Mouse (Mus musculus): ENCODE data around the gene Adam10.
A peak's percentile ranks its signal among the peaks of the same experiment; 100 is the strongest.

Gene Adam10

GRCm38 (mm10) chr9:70675117-70675516, 3.7 kb upstream of the Adam10 start:
- no peak for DNase-seq

- no peak for DNase-seq
Measured at GRCm38 (mm10) chr9:70675961-70676360, 2.8 kb upstream of the Adam10 start.

- DNase-seq, result peak; percentile 71
Measured at GRCm38 (mm10) chr9:70679132-70680091, 615 bp downstream of the Adam10 start.

- DNase-seq, result no peak
Measured at GRCm38 (mm10) chr9:70682202-70682601, 3.4 kb downstream of the Adam10 start.

- no peak for DNase-seq
Measured at GRCm38 (mm10) chr9:70688301-70688968, 9.6 kb downstream of the Adam10 start.

GRCm38 (mm10) chr9:70689926-70690325, 11.1 kb downstream of the Adam10 start:
- DNase-seq, result no peak

- DNase-seq, result no peak
Measured at GRCm38 (mm10) chr9:70690579-70690978, 11.8 kb downstream of the Adam10 start.

- no peak for DNase-seq
Measured at GRCm38 (mm10) chr9:70691772-70692693, 13.2 kb downstream of the Adam10 start.

GRCm38 (mm10) chr9:70695723-70696122, 16.9 kb downstream of the Adam10 start:
- no peak for DNase-seq

GRCm38 (mm10) chr9:70698090-70698489, 19.3 kb downstream of the Adam10 start:
- no peak for DNase-seq

GRCm38 (mm10) chr9:70703597-70704203, 24.9 kb downstream of the Adam10 start:
- no peak for DNase-seq

GRCm38 (mm10) chr9:70706444-70706843, 27.6 kb downstream of the Adam10 start:
- no peak for DNase-seq

GRCm38 (mm10) chr9:70729544-70729943, 50.7 kb downstream of the Adam10 start:
- DNase-seq, result no peak

GRCm38 (mm10) chr9:70731079-70731478, 52.3 kb downstream of the Adam10 start:
- no peak for DNase-seq

GRCm38 (mm10) chr9:70733208-70733607, 54.4 kb downstream of the Adam10 start:
- DNase-seq, result no peak

GRCm38 (mm10) chr9:70739998-70740397, 61.2 kb downstream of the Adam10 start:
- DNase-seq, result no peak

GRCm38 (mm10) chr9:70751504-70752222, 72.9 kb downstream of the Adam10 start:
- DNase-seq, result no peak

- no peak for DNase-seq
Measured at GRCm38 (mm10) chr9:70760974-70761373, 82.2 kb downstream of the Adam10 start.

- DNase-seq, result no peak
Measured at GRCm38 (mm10) chr9:70775517-70775916, 96.7 kb downstream of the Adam10 start.

GRCm38 (mm10) chr9:70782191-70782590, 103.4 kb downstream of the Adam10 start:
- no peak for DNase-seq

GRCm38 (mm10) chr9:70788705-70789104, 109.9 kb downstream of the Adam10 start:
- no peak for DNase-seq

GRCm38 (mm10) chr9:70790621-70791020, 111.8 kb downstream of the Adam10 start:
- peak; percentile 40 for DNase-seq

All from kidney, adult 18-20 months (tissue).